Mouse (Mus musculus): Measurements from ENCODE around the gene Acsbg1. TPM values are rescaled to one million over a fixed set of nuclear protein-coding genes. Genes with fewer than 3 reads are reported as not detected.

The Acsbg1 gene
- polyA plus RNA-seq, 1 experiment from 2014 or later: 0.32 TPM

GRCm38 (mm10) chr9:54668455-54668854, 6.8 kb upstream of the Acsbg1 start:
- H3K27me3 ChIP-seq (ENCODE audit: insufficient read depth, low read length): no peaks in the 10 kb centered on the region
- H3K4me1 ChIP-seq (ENCODE audit: insufficient read depth): no peaks in the 10 kb centered on the region
- H3K4me3 ChIP-seq (ENCODE audit: low read depth, low read length): no peak overlapping the region
- no peak for TF ChIP-seq CTCF (IDR thresholded peaks at IDR 0.05; ENCODE audit: low read depth)
- 56% methylated on average over 4 of the region's 4 CpGs for WGBS
- no peak overlapping the region for H3K27ac ChIP-seq (ENCODE audit: low read depth)
- ATAC-seq (ENCODE audit: insufficient read depth) (no peak), DNase-seq (no peak)
- H3K4me2 ChIP-seq: no peak overlapping the region
- no peaks in the 10 kb centered on the region for H3K36me3 ChIP-seq (ENCODE audit: insufficient read depth)
- H3K9me3 ChIP-seq (ENCODE audit: low read depth, low read length): no peaks in the 10 kb centered on the region; the same call in 1 of the 2 replicates
- no peak overlapping the region for H3K9ac ChIP-seq

- Histone ChIP-seq H3K4me3 (ENCODE audit: low read depth, low read length) (no peak overlapping the region), H3K4me2 (no peak overlapping the region), H3K27ac (ENCODE audit: low read depth) (no peak overlapping the region), H3K27me3 (ENCODE audit: insufficient read depth, low read length) (no peaks in the 10 kb centered on the region), H3K9me3 (ENCODE audit: low read depth, low read length) (no peaks in the 10 kb centered on the region; the same call in 1 of the 2 replicates), H3K9ac (no peak overlapping the region), H3K36me3 (ENCODE audit: insufficient read depth) (no peaks in the 10 kb centered on the region), H3K4me1 (ENCODE audit: insufficient read depth) (no peaks in the 10 kb centered on the region)
- ATAC-seq (ENCODE audit: insufficient read depth) (no peak), DNase-seq (no peak)
- TF ChIP-seq CTCF (IDR thresholded peaks at IDR 0.05; ENCODE audit: low read depth): no peak
- 92% methylated on average over 3 of the region's 3 CpGs for WGBS
Observed at GRCm38 (mm10) chr9:54666116-54666515, 4.4 kb upstream of the Acsbg1 start.

- no peak overlapping the region for H3K4me2 ChIP-seq
- peak; percentile 20 for DNase-seq
- no peak overlapping the region for H3K4me3 ChIP-seq (ENCODE audit: low read depth, low read length)
- H3K36me3 ChIP-seq (ENCODE audit: insufficient read depth): no peaks in the 10 kb centered on the region
- no peaks in the 10 kb centered on the region for H3K27me3 ChIP-seq (ENCODE audit: insufficient read depth, low read length)
- no peaks in the 10 kb centered on the region; the same call in 1 of the 2 replicates for H3K9me3 ChIP-seq (ENCODE audit: low read depth, low read length)
- no peak for ATAC-seq (ENCODE audit: insufficient read depth)
- no peaks in the 10 kb centered on the region for H3K4me1 ChIP-seq (ENCODE audit: insufficient read depth)
- no peak overlapping the region for H3K27ac ChIP-seq (ENCODE audit: low read depth)
- no peak overlapping the region for H3K9ac ChIP-seq
- 66% methylated on average over 9 of the region's 9 CpGs for WGBS
- TF ChIP-seq CTCF (IDR thresholded peaks at IDR 0.05; ENCODE audit: low read depth): no peak
Observed at GRCm38 (mm10) chr9:54664358-54664757, 2.7 kb upstream of the Acsbg1 start.

- no peak for TF ChIP-seq CTCF (IDR thresholded peaks at IDR 0.05; ENCODE audit: low read depth)
- DNase-seq (no peak), ATAC-seq (ENCODE audit: insufficient read depth) (no peak)
- Histone ChIP-seq H3K9ac (no peak overlapping the region), H3K9me3 (ENCODE audit: low read depth, low read length) (no peaks in the 10 kb centered on the region), H3K27me3 (ENCODE audit: insufficient read depth, low read length) (no peaks in the 10 kb centered on the region), H3K4me1 (ENCODE audit: insufficient read depth) (no peaks in the 10 kb centered on the region), H3K4me2 (no peak overlapping the region), H3K4me3 (ENCODE audit: low read depth, low read length) (no peak overlapping the region), H3K27ac (ENCODE audit: low read depth) (no peak overlapping the region), H3K36me3 (ENCODE audit: insufficient read depth) (no peaks in the 10 kb centered on the region)
- WGBS: 65% methylated on average over 6 of the region's 6 CpGs
Observed at GRCm38 (mm10) chr9:54658773-54659172, 2.9 kb downstream of the Acsbg1 start.

GRCm38 (mm10) chr9:54656402-54656801, 5.3 kb downstream of the Acsbg1 start:
- Histone ChIP-seq H3K27ac (ENCODE audit: low read depth) (no peak overlapping the region), H3K4me3 (ENCODE audit: low read depth, low read length) (no peak overlapping the region), H3K9me3 (ENCODE audit: low read depth, low read length) (no peaks in the 10 kb centered on the region), H3K9ac (no peak overlapping the region), H3K36me3 (ENCODE audit: insufficient read depth) (no peaks in the 10 kb centered on the region), H3K4me1 (ENCODE audit: insufficient read depth) (no peaks in the 10 kb centered on the region), H3K27me3 (ENCODE audit: insufficient read depth, low read length) (no peaks in the 10 kb centered on the region), H3K4me2 (no peak overlapping the region)
- DNase-seq (no peak), ATAC-seq (ENCODE audit: insufficient read depth) (no peak)
- 87% methylated on average over 6 of the region's 6 CpGs for WGBS
- TF ChIP-seq CTCF (IDR thresholded peaks at IDR 0.05; ENCODE audit: low read depth): no peak

- H3K4me2 ChIP-seq: no peak overlapping the region
Observed at GRCm38 (mm10) chr9:54655846-54656245, 5.8 kb downstream of the Acsbg1 start.

GRCm38 (mm10) chr9:54652778-54653177, 8.9 kb downstream of the Acsbg1 start:
- Histone ChIP-seq H3K4me1 (ENCODE audit: insufficient read depth) (no peaks in the 10 kb centered on the region), H3K27ac (ENCODE audit: low read depth) (no peak overlapping the region), H3K27me3 (ENCODE audit: insufficient read depth, low read length) (no peaks in the 10 kb centered on the region), H3K9me3 (ENCODE audit: low read depth, low read length) (no peaks in the 10 kb centered on the region), H3K4me3 (ENCODE audit: low read depth, low read length) (no peak overlapping the region), H3K36me3 (ENCODE audit: insufficient read depth) (no peaks in the 10 kb centered on the region), H3K4me2 (no peak overlapping the region), H3K9ac (no peak overlapping the region)
- ATAC-seq (ENCODE audit: insufficient read depth) (no peak), DNase-seq (no peak)
- WGBS: 74% methylated on average over 2 of the region's 2 CpGs
- no peak for TF ChIP-seq CTCF (IDR thresholded peaks at IDR 0.05; ENCODE audit: low read depth)

More at GRCm38 (mm10) chr9:54655846-54656245, 5.8 kb downstream of the Acsbg1 start:
- no peak overlapping the region for H3K4me3 ChIP-seq (ENCODE audit: low read depth, low read length)
- no peak overlapping the region for H3K9ac ChIP-seq
- no peak for DNase-seq
- H3K27me3 ChIP-seq (ENCODE audit: insufficient read depth, low read length): no peaks in the 10 kb centered on the region
- H3K36me3 ChIP-seq (ENCODE audit: insufficient read depth): no peaks in the 10 kb centered on the region
- H3K9me3 ChIP-seq (ENCODE audit: low read depth, low read length): no peaks in the 10 kb centered on the region
- no peak for TF ChIP-seq CTCF (IDR thresholded peaks at IDR 0.05; ENCODE audit: low read depth)
- H3K4me1 ChIP-seq (ENCODE audit: insufficient read depth): no peaks in the 10 kb centered on the region
- 65% methylated on average over 2 of the region's 2 CpGs for WGBS
- H3K27ac ChIP-seq (ENCODE audit: low read depth): no peak overlapping the region
- ATAC-seq (ENCODE audit: insufficient read depth): no peak

GRCm38 (mm10) chr9:54649360-54649759, 12.3 kb downstream of the Acsbg1 start:
- WGBS: 74% methylated on average over 1 of the region's 1 CpGs
- H3K27me3 ChIP-seq (ENCODE audit: insufficient read depth, low read length): no peaks in the 10 kb centered on the region
- H3K4me1 ChIP-seq (ENCODE audit: insufficient read depth): no peaks in the 10 kb centered on the region
- no peaks in the 10 kb centered on the region for H3K9me3 ChIP-seq (ENCODE audit: low read depth, low read length)
- H3K9ac ChIP-seq: no peak overlapping the region
- DNase-seq (no peak), ATAC-seq (ENCODE audit: insufficient read depth) (no peak)
- no peak overlapping the region for H3K4me3 ChIP-seq (ENCODE audit: low read depth, low read length)
- H3K4me2 ChIP-seq: no peak overlapping the region
- H3K36me3 ChIP-seq (ENCODE audit: insufficient read depth): no peaks in the 10 kb centered on the region
- TF ChIP-seq CTCF (IDR thresholded peaks at IDR 0.05; ENCODE audit: low read depth): no peak
- no peak overlapping the region for H3K27ac ChIP-seq (ENCODE audit: low read depth)
